Mouse (Mus musculus) neural tube, embryonic 13.5 days (tissue): ENCODE data around the gene Hoxa9. TPM values are rescaled to one million over a fixed set of nuclear protein-coding genes. Genes with fewer than 3 reads are reported as not detected.

Experiments used
- ATAC-seq: fragments of 200-750 bp; cut with Nextera tagmentation; 2 replicates; pipeline ENCODE4 v1.8.0; 2017; ENCODE audit warnings: low read depth, mild to moderate bottlenecking, moderate TSS enrichment, moderate library complexity
- H3K27ac ChIP-seq: fragments of 300-500 bp; sonication (generic); replicated peaks from 2 replicates; pipeline ENCODE4 v1.5.1; 2015; ENCODE audit warnings: moderate library complexity, mild to moderate bottlenecking, inconsistent platforms
- H3K27me3 ChIP-seq: fragments of 300-500 bp; sonication (generic); 2 replicates; pipeline ENCODE4 v1.6.1; 2015; ENCODE audit warnings: mild to moderate bottlenecking, inconsistent platforms
- H3K36me3 ChIP-seq: fragments of 300-500 bp; sonication (generic); 2 replicates; pipeline ENCODE4 v1.6.1; 2015; ENCODE audit warnings: mild to moderate bottlenecking, inconsistent platforms
- H3K4me1 ChIP-seq: fragments of 300-500 bp; sonication (generic); replicated peaks from 2 replicates; pipeline ENCODE4 v1.6.1; 2015; ENCODE audit warnings: inconsistent platforms
- H3K4me2 ChIP-seq: fragments of 300-500 bp; sonication (generic); 2 replicates; pipeline ENCODE4 v1.6.1; 2015; ENCODE audit warnings: inconsistent platforms, mild to moderate bottlenecking, moderate library complexity
- H3K4me3 ChIP-seq: fragments of 300-500 bp; sonication (generic); 2 replicates; pipeline ENCODE4 v1.5.1; 2015; ENCODE audit warnings: mild to moderate bottlenecking, inconsistent platforms
- H3K9ac ChIP-seq: fragments of 300-500 bp; sonication (generic); 2 replicates; pipeline ENCODE4 v1.6.1; 2015; ENCODE audit warnings: moderate library complexity, mild to moderate bottlenecking, inconsistent platforms
- H3K9me3 ChIP-seq: fragments of 300-500 bp; sonication (generic); 2 replicates; pipeline ENCODE4 v1.6.1; 2016; ENCODE audit warnings: inconsistent platforms
- WGBS: fragments of 180-500 bp; shearing (Covaris S2); methylation state at CpG from one replicate; pipeline ENCODE4 v1.1.7; 2015; 5-methylcytosine and 5-hydroxymethylcytosine counted together
- polyA plus RNA-seq: library from polyadenylated mRNA; unstranded; fragments of >200 nt; fragmentation: Nextera tagmentation; extraction: Ambion mirVana; gene quantifications from 2 replicates; pipeline ENCODE4 v1.2.1, GENCODE M21; 2015

Hoxa9 gene
- 125 and 130 TPM in 2 replicates for polyA plus RNA-seq

DNA sequence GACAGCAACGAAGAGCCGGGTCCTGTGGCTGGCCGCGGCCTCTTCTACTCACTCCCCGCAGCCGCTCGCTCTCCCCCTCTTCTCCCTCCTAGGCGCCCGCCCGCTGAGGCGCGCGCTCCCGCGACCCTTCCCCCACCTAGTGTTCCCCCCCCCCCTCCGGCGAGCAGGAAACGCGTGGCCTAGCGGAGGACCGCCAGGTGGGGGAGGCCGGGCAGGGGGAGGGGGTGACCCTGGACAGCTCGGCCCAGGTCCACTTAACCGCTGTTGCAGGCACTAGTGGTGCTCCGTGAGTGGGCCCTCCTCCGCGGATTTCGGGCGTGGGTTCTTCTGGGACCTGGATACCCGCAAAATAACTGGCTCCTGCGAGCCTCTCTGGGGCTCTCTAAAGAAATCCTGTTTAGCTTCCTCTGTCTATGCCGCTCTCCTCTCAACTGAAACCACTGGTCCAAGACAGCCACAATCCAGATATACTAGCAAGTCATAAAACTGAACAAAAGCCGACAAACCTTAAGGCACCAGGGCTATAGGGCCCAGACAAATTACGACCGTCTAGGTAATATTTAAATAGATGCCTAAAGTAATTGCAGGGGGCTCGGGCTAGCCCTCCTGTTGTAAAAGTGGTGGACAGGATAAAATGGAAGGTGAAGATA is at the start of gene Hoxa9:
Hoxa9 (minus strand) TSS at position 574 of the 650 bp plus-strand sequence.
- under 1% methylated on average over 19 of the region's 36 CpGs for WGBS
- no peaks in the 10 kb centered on the region for H3K9me3 ChIP-seq
- H3K27ac ChIP-seq, result peak within 1 kb of the TSS; percentile 98
- H3K4me2 ChIP-seq, result peak within 1 kb of the TSS; percentile 97
- peaks cover 29% of the 10 kb centered on the region for H3K4me1 ChIP-seq
- peak within 1 kb of the TSS; percentile 98 for H3K9ac ChIP-seq
- peak within 1 kb of the TSS; percentile 59 for H3K4me3 ChIP-seq
- 0 out of 2 replicates have a peak, but pooled peaks have one; percentile 9 for ATAC-seq
- H3K36me3 ChIP-seq, result no peaks in the 10 kb centered on the region
- H3K27me3 ChIP-seq, result peaks cover 17% of the 10 kb centered on the region

DNA sequence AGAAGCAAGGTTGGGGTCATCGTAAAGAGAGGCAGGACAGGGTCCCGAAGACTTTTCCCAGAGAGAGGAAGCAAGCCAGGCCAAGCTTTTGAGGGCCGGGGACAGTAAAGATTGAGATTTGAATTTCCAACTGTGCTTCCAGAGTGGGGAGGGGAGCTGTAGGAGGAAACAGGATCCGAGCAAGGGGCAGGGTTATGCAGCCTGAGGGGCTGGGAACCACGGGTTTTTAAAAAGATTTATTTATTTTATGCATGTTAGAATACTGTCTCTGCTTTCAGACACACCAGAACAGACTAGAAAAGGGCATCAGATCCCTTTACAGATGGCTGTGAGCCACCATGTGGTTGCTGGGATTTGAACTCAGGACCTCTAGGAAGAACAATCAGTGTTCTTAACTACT is 46.0 kb upstream of the Hoxa9 start:
- no peaks in the 10 kb centered on the region for H3K4me1 ChIP-seq
- no peak for ATAC-seq
- H3K27ac ChIP-seq, result no peak overlapping the region
- H3K27me3 ChIP-seq, result peaks cover 94% of the 10 kb centered on the region
- H3K4me3 ChIP-seq, result no peak overlapping the region
- WGBS, result 3% methylated on average over 5 of the region's 5 CpGs
- no peaks in the 10 kb centered on the region for H3K9me3 ChIP-seq
- H3K9ac ChIP-seq, result no peak overlapping the region
- no peak overlapping the region for H3K4me2 ChIP-seq
- no peaks in the 10 kb centered on the region for H3K36me3 ChIP-seq

DNA sequence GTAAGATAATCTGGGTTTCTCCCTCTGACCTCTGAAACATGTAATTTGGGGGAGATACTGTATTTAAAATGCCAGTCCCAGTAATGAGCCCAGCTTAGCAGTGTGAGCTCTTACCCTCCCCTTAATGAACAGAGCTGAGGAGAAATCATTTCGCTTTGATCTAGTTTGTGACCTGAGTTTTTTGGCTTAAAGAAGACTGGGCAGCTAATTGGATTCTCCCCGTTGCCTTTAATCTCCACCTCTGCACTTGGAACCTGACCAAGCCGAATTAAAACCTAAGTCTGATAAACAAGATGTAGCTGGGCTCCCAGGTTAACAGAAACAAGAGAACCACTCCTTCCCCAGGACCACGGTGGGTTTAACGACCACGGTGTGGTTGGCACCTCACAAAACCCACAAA is 45.5 kb upstream of the Hoxa9 start:
- no peaks in the 10 kb centered on the region for H3K9me3 ChIP-seq
- WGBS, result under 1% methylated on average over 6 of the region's 6 CpGs
- H3K27me3 ChIP-seq, result peaks cover 96% of the 10 kb centered on the region
- H3K36me3 ChIP-seq, result no peaks in the 10 kb centered on the region
- no peak for ATAC-seq
- H3K27ac ChIP-seq, result no peak overlapping the region
- H3K4me3 ChIP-seq, result no peak overlapping the region
- H3K4me2 ChIP-seq, result no peak overlapping the region
- no peaks in the 10 kb centered on the region for H3K4me1 ChIP-seq
- H3K9ac ChIP-seq, result no peak overlapping the region

DNA sequence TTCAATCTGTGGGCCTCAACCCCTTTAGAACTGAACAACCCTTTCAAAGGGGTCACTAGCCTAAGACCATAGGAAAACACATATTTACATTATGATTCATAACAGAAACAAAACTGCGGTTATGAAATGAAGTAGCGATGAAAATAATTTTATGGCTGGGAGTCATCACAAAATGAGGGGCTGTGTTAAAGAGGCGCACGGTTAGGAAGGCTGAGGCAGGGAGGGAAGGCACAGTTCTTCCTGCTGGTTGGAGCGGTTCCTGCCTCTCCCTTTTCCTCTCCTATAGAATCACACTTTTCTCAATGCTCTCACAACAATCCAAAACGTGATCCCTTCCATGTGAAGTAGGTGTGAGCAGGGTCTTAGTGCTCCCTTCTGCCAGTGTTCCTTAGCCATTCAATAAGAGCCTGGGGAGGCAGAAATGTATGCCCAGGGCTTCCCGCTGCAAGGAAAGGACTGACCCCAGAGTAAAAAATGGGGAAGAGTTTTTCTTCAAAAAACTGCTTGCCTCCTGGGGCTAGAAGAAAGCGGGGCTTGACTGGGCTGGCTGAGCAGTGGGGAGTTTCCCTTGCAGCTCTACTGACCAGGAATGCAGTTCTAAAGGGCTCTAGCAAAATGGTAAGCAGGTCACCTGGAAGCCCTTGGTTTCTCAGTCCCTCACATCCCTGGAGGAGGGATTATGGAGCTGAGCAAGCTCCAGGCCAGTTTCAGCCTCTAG is 44.8 kb upstream of the Hoxa9 start:
- H3K9ac ChIP-seq, result no peak overlapping the region
- ATAC-seq, result no peak
- H3K27me3 ChIP-seq, result peaks cover 96% of the 10 kb centered on the region
- H3K4me1 ChIP-seq, result no peaks in the 10 kb centered on the region
- no peaks in the 10 kb centered on the region for H3K9me3 ChIP-seq
- H3K27ac ChIP-seq, result no peak overlapping the region
- H3K4me3 ChIP-seq, result no peak overlapping the region
- no peak overlapping the region for H3K4me2 ChIP-seq
- 5% methylated on average over 8 of the region's 8 CpGs for WGBS
- no peaks in the 10 kb centered on the region for H3K36me3 ChIP-seq

DNA sequence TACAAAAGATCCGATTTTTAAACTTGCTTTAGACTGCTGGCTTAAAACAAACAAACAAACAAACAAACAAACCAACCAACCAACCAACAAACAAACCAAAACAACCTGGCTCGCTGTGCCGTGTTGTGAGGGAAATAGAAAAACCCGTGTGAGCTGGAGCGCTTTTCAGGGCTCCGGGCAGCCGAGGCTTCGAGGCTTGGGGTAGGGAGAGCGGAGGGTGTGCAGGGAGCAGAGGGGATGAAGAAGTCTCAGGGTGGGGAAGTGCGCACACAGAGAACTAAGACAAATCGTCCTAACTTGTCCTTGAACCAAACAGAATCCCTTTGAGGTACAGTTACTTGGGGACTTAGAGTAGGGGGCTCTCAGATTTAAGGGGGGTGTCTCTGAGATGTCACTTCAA is 43.7 kb upstream of the Hoxa9 start:
- H3K4me1 ChIP-seq, result no peaks in the 10 kb centered on the region; the same call in 1 of the 2 replicates
- H3K4me3 ChIP-seq, result no peak overlapping the region
- no peaks in the 10 kb centered on the region for H3K36me3 ChIP-seq
- no peak overlapping the region for H3K9ac ChIP-seq
- H3K27me3 ChIP-seq, result peaks cover 96% of the 10 kb centered on the region
- no peak overlapping the region for H3K27ac ChIP-seq
- no peak overlapping the region for H3K4me2 ChIP-seq
- no peak for ATAC-seq
- no peaks in the 10 kb centered on the region for H3K9me3 ChIP-seq
- WGBS, result 2% methylated on average over 11 of the region's 11 CpGs

DNA sequence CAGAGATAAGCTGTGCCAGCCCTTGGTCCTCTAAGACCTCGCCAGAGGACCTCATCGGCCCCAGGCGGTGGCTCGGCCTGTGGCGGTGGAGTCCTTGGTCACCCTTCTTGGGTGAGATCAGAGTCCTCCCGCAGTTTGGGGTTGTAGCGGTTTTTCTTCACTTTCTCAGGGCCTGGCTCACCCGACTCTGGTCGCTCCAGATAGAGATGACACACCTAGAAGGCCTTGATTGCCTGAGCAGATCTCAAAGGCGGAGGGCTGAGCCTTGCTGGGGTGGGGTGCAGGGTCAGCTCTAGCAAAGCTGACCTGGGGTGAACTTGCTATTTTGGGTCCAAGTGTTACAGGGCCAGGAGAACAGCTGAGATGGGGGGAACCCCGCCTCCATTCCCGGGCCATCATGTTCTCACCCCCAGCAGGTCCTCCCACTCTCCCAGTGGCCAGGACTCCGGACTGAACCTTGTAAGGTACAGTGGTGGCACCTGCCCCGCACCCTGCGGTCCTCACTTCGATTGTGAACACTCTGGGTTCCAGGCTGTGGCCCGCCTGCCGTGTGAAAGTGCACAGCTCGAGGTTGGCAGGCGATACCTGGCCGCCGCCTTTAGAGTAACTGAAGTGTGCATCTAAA is 42.9 kb upstream of the Hoxa9 start:
- H3K27me3 ChIP-seq, result peaks cover 98% of the 10 kb centered on the region
- H3K36me3 ChIP-seq, result no peaks in the 10 kb centered on the region
- no peaks in the 10 kb centered on the region; the same call in 1 of the 2 replicates for H3K4me1 ChIP-seq
- no peak overlapping the region for H3K27ac ChIP-seq
- no peak overlapping the region for H3K4me2 ChIP-seq
- no peak overlapping the region for H3K4me3 ChIP-seq
- ATAC-seq, result no peak
- no peak overlapping the region for H3K9ac ChIP-seq
- H3K9me3 ChIP-seq, result no peaks in the 10 kb centered on the region
- under 1% methylated on average over 22 of the region's 22 CpGs for WGBS

DNA sequence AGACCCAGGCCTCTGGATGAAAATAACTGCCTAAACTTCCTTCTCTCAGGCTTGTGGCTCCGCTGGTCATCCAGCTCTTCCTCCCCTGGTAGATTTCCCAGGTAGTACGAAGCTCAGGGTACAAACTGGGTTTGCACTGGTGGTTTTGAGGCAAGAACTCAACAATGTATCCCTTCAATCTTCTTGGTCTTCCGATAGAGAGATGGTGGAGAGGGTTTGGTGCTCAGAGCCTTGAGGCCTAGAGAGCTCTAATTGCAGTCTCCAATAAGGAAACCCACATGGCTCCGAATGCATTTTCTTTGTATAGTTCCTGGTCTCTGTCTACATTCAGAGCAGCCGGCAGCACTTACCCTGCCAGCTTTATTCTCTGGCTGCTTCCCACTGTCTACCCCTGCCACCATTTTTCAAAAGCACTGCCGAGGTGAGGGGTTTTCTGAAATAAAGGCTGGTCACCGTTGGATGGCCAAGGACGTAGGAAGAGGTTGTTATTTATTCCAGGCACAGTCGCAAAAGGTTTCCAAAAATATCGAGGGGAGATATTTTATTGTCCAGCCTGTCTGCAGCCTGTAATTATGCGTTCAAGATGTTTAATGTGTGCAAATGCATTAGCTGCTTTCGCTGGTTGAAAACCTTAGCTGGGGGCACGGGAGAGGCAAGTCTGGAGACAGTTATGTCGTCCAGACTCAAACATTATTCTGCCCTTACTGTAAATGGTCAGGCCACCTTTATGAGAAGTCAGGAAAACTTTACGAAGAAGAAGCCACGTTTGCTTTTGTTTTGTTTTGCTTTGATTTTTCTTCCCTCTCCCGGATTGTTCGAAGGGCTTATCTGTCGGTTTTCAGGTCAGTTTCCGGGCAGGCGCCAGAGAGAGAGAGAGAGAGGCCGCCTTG is 42.1 kb upstream of the Hoxa9 start:
- no peak overlapping the region for H3K9ac ChIP-seq
- 3% methylated on average over 22 of the region's 22 CpGs for WGBS
- H3K36me3 ChIP-seq, result no peaks in the 10 kb centered on the region
- no peak overlapping the region for H3K4me3 ChIP-seq
- ATAC-seq, result no peak
- no peaks in the 10 kb centered on the region for H3K9me3 ChIP-seq
- H3K27ac ChIP-seq, result no peak overlapping the region
- no peak overlapping the region for H3K4me2 ChIP-seq
- H3K4me1 ChIP-seq, result no peaks in the 10 kb centered on the region; the same call in 1 of the 2 replicates
- H3K27me3 ChIP-seq, result peaks cover 99% of the 10 kb centered on the region

DNA sequence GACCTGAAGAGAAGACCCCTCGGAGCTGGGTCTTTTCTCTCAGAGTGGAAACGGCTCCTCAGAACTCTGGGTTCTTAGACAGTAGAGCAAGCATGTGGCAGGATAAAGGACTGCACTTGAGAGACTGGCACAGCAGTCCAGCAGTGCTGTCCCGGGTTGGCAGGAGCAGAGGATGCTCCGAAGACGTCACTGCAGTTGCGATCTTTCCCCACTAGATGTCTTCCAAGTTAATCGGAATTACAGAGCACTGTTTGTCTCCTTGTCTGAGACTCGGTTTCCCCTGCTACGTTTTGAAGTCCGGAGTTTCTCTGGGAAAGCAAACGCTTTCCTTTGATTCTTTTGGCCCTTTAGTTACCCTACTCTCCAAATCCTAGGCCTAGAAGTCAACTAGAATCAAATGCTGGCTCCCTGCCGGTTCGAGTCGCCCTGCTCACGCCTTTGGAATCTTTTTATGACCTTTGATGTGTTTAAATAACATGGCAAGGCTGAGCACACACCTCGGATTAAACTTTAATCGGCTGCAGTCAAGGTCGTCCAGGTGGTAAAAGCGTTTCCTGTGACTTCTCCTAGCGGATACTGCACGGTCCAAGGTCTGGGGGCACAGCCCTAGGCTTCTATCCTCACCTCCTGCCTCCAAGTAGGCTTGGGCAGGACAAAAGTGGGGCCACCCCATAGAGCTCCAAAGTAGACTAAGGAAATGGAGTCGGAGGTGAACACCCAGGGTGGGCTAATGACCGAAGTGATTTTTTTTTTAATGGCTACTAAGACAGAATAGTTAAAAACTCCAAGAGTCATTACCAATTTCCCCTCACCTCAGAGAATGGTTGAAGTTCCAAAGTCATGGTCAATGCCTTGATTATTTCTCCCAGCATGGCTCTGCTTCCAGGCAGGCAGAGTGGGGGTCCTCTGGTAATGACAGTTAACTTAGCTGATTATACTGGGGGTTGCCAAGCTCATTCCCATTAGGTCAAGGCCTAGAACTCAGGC is 39.9 kb upstream of the Hoxa9 start:
- Histone ChIP-seq H3K4me2 (no peak overlapping the region), H3K4me1 (no peaks in the 10 kb centered on the region; the same call in 1 of the 2 replicates), H3K36me3 (no peaks in the 10 kb centered on the region), H3K9ac (no peak overlapping the region), H3K27ac (no peak overlapping the region), H3K27me3 (peaks cover 97% of the 10 kb centered on the region), H3K4me3 (no peak overlapping the region), H3K9me3 (no peaks in the 10 kb centered on the region)
- ATAC-seq, result 0 out of 2 replicates have a peak, but pooled peaks have one; percentile 40
- 3% methylated on average over 23 of the region's 23 CpGs for WGBS

DNA sequence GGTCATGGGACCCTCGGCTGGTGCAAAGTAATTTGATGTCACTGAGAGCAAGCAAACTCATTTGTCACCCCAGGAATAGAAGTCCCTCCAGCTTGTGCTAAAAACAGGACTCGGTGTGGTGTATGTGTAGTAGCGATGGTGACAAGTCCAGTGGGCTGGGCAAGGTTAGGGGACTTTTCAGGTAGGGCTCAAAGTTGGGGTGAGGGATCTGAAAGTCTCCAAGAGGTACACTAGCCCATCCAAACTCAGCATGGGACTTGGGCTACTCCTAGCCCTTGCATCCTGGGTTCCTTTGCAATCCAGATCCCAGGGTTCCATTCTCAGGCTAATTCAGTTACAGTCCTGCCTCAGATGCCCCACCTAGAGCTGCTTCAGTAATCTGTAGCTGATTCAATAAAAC is 37.9 kb upstream of the Hoxa9 start:
- H3K4me2 ChIP-seq, result no peak overlapping the region
- 0% methylated on average over 3 of the region's 3 CpGs for WGBS
- no peaks in the 10 kb centered on the region for H3K9me3 ChIP-seq
- H3K27ac ChIP-seq, result no peak overlapping the region
- no peaks in the 10 kb centered on the region; the same call in 1 of the 2 replicates for H3K4me1 ChIP-seq
- peaks cover 97% of the 10 kb centered on the region for H3K27me3 ChIP-seq
- H3K36me3 ChIP-seq, result no peaks in the 10 kb centered on the region
- ATAC-seq, result no peak
- H3K4me3 ChIP-seq, result no peak overlapping the region
- H3K9ac ChIP-seq, result no peak overlapping the region

DNA sequence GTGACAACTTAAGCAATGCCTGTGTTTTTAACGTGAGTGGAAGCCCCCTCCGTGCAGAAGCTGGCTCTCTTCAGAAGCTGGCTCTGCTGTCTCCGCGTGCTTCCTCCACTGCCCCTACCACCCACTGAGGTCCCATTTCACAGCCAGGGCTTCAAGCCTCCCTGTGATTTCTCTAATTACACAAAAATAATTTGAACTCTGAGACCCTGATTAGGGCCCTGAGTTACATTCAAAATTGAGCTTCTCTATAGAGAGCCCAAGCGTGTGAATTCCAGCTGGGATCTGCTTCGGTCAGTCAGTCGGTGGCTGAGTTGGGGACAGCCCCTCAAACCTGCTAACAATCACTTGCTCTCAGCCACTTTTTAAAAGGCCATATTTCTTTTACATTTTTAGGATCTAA is 37.5 kb upstream of the Hoxa9 start:
- no peak for ATAC-seq
- Histone ChIP-seq H3K4me3 (no peak overlapping the region), H3K4me1 (no peaks in the 10 kb centered on the region; the same call in 1 of the 2 replicates), H3K27me3 (peaks cover 97% of the 10 kb centered on the region), H3K36me3 (no peaks in the 10 kb centered on the region), H3K9me3 (no peaks in the 10 kb centered on the region), H3K4me2 (no peak overlapping the region), H3K27ac (no peak overlapping the region), H3K9ac (no peak overlapping the region)
- WGBS, result 1% methylated on average over 7 of the region's 7 CpGs

DNA sequence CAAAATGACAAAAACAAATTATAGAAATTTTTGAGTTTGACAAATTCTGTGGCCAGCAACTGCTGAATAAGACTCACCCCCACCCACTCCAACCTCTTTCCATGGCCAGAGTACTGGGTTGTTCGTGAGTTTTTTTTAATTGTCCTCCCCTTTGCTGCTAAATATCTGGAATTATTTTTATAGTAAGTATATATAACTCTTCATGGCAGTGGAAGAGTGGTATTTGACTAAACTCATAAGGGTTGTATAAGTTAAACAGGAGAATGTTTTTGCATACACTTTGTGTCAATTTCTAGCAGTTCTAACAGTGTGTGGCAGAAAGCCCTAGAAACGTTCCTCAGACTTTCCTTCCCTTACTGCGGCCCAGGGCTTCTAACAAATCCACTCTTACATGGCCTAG is 36.8 kb upstream of the Hoxa9 start:
- WGBS, result 5% methylated on average over 3 of the region's 3 CpGs
- Histone ChIP-seq H3K27ac (no peak overlapping the region), H3K4me1 (no peaks in the 10 kb centered on the region; the same call in 1 of the 2 replicates), H3K27me3 (peaks cover 97% of the 10 kb centered on the region), H3K4me2 (no peak overlapping the region), H3K9ac (no peak overlapping the region), H3K9me3 (no peaks in the 10 kb centered on the region), H3K36me3 (no peaks in the 10 kb centered on the region), H3K4me3 (no peak overlapping the region)
- ATAC-seq, result no peak
